Mouse (Mus musculus) CD4-positive naive resting alpha-beta T cell, adult 57 days (primary cell): ENCODE measurements around the gene Itln1. TPM values are rescaled to one million over a fixed set of nuclear protein-coding genes. Genes with fewer than 3 reads are reported as not detected.

Experiments used
- total RNA-seq: library from RNA; stranded (reverse); gene quantifications from one replicate; pipeline ENCODE4 v1.2.4, GENCODE M21; 2023

Itln1 gene
- not detected for total RNA-seq

DNA sequence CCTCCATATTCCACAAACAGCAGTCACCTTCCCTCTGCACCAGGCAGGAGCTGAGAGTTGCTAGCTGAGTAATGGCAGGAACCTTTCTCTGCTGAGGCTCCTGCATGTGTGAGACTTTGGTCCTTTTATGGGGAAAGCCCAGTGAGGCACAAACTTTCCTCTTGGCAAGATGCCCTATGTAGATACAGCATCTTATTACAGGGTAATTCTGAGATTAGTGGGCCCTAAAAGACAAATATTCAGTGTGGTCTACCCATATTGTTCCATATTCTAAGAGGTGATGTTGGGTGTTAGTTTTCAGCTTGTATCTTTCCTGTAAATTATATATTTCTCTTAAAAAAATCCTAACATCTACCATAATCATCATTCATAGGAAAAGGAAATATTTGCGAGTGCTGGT lies at the start of gene Itln1:
Gene Itln1 (minus strand): TSS at position 101 of the 400 bp plus-strand sequence.

DNA sequence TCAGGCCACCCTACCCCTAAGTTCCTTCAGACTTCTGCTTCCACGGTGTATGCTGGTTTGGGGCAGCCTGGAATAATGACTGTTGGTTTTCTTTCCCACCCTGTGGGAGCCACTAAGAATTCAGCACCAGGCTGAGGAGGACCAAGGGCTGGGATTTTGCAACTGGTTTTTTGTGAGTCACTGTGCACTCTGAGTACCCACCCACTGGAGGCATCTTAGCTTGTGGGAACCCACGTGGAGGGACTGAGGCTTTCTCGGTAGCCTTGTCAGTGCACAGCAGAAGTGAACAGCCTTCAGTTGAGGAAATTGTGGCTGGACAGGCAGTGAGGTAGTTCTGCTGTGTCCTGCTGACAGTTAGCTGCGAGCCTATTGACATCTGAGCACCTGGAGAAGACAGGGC lies 23.8 kb upstream of the Itln1 start, which contains the start of gene Cd244a:
Gene Cd244a (plus strand): TSS at position 296 of the 400 bp plus-strand sequence.

DNA sequence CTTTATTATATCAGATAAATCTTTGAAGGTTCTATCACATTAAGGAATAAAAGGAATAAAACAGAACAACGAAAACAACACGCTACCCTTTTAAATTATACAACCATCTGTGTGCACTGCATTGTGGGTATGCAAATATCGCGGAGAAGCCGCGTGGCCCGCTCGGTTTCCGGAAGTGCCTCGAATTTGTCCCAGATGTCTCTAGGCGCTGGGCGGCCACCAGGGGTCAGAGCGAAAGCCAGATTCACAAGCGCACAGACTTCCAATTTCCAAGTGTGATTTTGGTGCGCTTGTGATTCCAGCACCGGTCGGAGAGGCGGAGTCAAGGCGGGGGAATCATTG lies 31.9 kb downstream of the Itln1 start, which contains the start of gene Alyref2:
Gene Alyref2 (plus strand): TSS at position 229 of the 342 bp plus-strand sequence.

Other genes with a start within 250 kb of the Itln1 start
- gene Usp21, start 247.3 kb downstream of the Itln1 start, total RNA-seq = 51.6 TPM
- gene Ufc1, start 240.3 kb downstream of the Itln1 start, total RNA-seq = 46.1 TPM
- gene Dedd, start 206.1 kb downstream of the Itln1 start, total RNA-seq = 28.3 TPM
- 28.5 TPM for gene Nit1, start 189.6 kb downstream of the Itln1 start, total RNA-seq
- 69.8 TPM for gene Pfdn2, start 189.6 kb downstream of the Itln1 start, total RNA-seq
- gene Klhdc9, start 174.5 kb downstream of the Itln1 start, total RNA-seq = 0.98 TPM
- 0.15 TPM for gene Nectin4, start 165.2 kb downstream of the Itln1 start, total RNA-seq
- 202 TPM for gene Arhgap30, start 146.3 kb downstream of the Itln1 start, total RNA-seq
- 92.7 TPM for gene Usf1, start 124.0 kb downstream of the Itln1 start, total RNA-seq
- 4.4 TPM for gene Tstd1, start 116.4 kb downstream of the Itln1 start, total RNA-seq
- 1.1 TPM for gene F11r, start 97.8 kb downstream of the Itln1 start, total RNA-seq
- 4.9 TPM for gene Alyref2, start 31.8 kb downstream of the Itln1 start, total RNA-seq
- gene Cd244a, start 23.9 kb upstream of the Itln1 start, total RNA-seq = 4.6 TPM
- gene Ly9, start 72.1 kb upstream of the Itln1 start, total RNA-seq = 109 TPM
- 5.5 TPM for gene Slamf7, start 117.7 kb upstream of the Itln1 start, total RNA-seq
- gene Cd48, start 146.7 kb upstream of the Itln1 start, total RNA-seq = 111 TPM
- gene Slamf1, start 231.8 kb upstream of the Itln1 start, total RNA-seq = 31.9 TPM